Mouse (Mus musculus): ENCODE results near the gene 2700081O15Rik.

2700081O15Rik gene

DNA sequence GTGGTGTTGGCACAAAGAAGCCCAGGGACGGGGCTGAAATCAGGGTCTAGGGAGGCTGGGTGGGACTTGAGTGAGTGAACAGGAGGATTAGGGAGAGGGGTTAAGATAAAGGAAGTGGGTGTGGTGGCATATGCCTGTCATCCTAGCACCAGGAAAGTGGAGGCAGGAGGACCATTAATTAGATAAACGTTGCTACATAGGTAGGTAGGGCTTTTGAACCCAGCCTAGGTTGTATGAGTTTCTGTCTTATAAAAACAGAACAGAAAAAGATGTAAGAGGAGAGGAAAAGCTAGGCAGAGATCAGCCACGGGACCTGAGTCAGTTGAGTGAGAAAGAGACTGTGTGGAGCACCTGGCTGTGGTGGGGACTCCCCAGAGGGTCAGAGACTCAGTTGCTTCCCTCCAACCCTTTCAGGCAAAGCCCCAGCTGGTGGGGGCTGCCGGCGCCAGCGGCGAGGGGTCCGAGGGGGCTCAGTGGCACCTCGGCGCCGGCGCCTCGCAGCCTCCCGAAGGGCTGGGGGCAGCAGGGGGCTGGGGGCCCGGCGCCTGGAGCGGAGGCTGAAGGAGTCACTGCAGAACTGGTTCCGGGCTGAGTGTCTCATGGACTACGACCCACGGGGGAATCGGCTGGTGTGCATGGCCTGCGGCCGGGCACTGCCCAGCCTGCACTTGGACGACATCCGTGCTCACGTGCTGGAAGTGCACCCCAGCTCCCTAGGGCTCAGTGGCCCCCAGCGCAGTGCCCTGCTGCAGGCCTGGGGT, 3.6 kb downstream of the 2700081O15Rik start:
- no peak for DNase-seq

DNA sequence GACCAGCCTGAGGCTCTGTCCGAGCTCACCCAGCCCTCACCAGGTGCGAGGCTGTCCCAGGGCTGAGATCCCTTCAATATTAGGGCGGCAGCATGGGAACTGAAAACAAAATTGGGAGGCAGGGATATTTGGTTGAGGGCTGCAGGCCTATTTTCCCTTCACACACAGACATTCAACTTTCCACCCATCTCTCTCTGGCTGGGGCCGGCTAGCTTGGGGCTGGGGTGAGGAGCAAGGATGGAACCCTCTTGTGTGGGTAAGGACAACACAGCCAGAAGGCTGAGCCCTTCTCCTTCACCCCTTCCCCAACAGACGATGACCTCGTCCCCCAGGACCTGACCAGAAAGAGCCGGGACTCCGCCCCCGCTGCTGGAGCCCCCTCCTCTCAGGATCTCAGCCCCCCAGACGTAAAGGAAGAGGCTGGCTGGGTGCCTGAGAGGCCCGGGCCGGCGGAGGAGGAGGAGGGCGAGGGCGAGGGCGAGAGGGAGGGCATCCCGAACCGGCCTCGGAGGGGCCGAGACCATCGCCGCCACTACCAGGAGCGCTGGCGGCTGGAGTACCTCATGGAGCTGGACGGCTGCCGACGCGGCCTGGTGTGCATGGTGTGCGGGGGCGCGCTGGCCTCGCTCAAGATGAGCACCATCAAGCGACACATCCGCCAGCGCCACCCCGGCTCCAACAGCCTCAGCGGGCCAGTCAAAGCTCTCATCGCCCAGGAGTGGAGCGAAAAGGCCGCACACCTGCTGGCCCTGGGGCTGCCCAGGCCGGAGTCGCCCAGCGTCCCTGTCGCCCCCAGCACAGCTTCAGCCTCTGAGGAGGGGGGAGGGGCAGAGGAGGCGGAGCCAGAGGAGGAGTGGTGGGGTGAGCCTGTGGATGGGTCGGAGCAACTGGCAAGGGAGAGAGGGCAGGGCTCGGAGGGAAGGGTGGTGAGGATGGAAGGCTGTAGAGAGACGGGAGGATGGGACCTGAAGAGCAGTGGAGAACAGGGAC, 4.5 kb downstream of the 2700081O15Rik start:
- peak; percentile 48 to 66 for DNase-seq

DNA sequence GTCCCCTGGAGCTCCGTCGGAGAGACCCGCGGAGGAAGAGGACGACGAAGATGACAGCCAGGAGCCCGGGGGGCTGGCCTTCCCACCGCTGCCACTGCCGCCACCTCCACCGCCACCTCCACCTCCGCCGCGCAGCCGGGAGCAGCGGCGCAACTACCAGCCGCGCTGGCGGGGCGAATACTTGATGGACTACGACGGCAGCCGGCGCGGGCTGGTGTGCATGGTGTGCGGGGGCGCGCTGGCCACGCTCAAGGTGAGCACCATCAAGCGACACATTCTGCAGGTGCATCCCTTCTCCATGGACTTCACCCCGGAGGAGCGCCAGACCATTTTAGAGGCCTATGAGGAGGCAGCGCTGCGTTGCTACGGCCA, 5.2 kb downstream of the 2700081O15Rik start:
- no peak for DNase-seq

DNA sequence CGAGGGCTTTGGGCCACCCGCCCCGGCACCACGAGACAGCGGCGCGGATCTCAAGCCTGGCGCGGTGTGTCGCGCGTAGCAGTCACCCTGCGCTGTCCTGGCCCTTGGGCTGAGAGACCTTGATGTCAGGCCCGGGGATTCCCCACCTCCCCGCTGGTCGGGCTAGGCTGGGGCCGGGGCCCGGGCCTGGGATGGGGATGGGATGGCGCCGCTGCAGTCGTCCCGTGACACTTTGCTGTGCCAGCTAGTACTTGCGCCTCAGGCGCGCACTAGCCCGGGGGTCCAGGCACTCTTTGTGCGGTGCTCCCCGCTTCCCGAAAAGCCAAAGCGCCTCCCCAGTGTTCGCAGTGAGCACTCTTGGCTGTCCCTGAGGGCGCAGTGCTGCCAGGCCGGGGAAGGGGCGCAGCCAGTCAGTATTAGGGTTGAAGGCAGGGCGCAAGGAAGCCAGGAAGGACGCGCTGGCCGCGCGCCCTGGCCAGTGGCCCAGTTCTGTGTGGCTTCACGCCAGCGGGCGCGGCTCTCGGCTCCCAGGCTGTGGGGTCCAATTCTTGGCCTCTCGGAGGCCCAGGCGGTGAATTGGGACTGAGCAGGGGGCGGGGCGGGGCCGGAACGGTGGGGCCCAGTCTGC, 5.7 kb downstream of the 2700081O15Rik start:
- DNase-seq = peak; percentile 80 to 82

DNA sequence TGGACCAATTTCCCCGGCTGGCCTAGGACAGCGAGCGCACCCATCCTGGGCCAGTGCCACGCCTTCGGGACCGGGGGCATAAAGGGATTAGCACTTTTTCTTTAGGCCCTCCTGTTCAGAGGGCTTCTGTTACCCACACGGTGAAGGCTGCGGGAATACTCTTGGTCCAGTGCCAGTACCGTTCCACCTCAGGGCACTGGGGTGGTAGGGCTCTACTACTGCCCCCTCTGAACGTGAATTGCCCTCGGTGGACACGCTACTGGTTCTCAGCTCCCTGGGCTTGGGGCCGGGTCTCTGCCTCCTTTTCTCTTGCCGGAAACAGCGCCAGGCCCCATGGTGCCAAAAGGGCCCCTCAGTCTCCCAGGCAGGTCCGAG, 6.2 kb downstream of the 2700081O15Rik start:
- DNase-seq = no peak

DNA sequence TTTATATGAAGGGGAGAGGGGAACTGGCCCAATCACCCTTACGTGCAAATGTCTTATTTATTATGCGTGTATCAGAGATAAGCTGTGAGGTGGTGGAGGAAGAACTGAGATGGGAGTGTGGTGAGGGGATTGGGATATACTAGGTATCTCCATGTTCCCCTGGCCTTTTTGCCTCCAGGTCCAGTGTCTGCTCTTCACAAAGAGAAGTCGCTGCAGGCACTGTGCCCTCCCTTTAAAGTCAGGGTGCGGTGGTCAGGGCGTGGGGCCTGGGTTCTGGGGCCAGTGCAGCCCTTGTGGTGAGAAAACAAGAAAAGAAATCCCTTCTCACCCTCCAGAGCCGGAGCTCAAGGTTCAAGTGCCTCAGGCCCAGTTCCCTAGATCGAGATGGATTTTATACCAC, 6.7 kb downstream of the 2700081O15Rik start:
- no peak for DNase-seq

DNA sequence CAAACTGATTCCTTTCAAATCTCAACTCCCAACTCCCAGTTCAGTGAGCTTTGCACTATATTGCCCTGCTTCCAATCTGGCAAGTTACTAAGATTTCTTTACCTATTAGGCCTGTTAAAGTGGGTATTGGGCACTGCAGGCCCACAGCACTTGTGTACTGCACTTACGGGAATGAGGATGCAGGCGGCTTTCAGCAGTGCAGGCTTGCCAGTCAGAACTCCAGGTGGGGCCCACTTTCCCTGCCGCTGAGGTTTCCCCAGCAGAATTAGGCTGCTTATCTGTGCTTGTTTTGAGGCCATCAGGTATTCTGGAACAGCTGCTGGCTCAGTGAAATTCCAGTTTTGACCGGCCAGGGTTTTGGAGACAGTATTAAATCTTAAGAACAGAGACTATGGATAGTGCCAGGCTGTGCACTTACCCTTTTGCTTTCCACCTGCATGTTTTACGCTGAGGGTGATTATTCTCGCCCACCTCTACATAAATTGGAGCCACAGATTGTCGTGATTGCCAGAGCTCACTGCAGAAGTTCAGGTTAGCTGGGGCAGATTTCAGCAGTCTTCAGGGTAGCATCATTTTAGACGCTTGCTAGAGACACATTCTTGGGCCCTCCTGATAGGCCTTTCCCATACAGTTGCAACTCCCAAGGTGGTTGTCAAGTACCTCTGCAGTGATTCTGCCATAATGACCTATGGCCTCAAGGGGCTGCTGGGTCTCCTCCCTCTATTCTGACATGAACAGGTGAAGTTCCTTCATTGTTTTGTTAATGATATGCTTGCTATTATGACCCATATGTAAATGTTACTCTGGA, 7.4 kb downstream of the 2700081O15Rik start:
- DNase-seq = no peak

DNA sequence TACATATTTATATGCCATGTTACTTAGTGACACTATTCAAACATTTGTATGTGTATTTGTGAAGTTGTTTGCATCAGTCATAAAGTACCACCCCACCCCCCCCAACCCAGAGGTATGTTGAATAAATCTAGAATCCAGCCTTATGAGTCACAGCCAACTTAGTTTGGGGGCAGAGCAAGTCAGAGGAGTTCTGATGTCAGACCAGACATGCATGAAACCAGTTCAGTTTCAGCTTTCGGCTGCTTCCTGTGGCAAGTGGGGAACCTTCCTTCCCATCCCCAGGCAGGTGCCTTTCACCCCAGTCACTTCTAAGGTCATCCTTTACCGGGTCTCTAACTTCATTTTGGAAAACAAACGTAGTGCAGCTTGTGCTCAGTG, 8.0 kb downstream of the 2700081O15Rik start:
- no peak for DNase-seq

DNA sequence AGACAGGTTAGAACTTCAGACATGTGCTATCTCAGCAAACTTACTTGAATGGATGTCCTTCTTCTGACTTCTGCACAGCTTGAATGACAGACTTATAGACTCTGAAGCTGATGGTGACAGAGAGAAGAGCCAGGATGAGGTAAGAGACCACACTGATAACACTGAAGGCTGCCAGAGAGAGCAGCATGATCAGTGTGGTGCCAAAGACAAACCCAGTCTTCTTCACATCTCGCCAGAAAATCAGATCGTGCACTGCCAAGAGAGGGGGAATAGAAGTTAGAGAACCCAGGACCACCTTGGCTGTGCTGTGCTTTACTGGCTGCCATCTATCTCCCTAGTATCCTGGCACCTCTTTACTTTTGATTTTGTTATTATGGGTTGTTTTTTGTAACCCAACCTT, 17.5 kb downstream of the 2700081O15Rik start:
- no peak for DNase-seq

DNA sequence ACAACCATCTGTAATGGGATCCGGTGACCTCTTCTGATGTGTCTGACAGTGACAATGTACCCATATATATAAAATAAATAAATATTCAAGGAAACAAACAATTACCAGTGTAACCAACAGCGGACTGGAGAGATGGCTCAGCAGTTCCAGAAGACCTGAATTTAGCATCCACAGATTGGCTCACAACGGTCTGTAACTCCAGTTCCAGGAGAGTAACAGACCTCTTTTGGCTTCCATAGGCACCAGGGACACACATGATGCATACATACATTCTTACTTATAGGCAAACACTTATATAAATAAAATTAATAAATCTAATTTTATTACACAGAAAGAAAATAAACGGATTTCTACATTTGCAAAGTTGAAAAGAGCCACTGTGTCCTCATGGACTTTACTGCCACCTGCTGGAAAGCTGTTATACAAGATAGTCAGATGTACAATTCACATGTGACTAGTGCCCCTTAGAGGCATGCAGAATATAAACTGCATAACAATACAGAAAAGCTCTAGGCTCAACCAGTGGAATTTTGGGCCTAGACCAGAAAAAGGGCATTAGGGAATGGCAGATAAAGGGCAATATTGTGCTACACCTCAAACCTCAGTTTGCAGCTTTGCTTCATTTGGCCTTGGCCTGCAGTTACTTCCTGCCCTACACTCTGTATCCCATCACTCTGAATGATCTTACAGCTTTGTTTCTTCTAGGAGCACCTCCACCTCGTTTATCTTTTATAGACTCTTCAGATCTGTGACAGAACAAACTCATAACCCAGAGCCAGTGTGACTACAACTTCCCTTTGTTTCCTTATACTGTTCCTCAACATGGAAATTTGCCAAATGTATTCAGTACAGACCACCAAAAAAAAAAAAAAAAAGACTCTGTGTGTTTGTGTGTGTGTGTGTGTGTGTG, 18.9 kb downstream of the 2700081O15Rik start:
- peak in 1 of 2 experiments; percentile 50 for DNase-seq

DNA sequence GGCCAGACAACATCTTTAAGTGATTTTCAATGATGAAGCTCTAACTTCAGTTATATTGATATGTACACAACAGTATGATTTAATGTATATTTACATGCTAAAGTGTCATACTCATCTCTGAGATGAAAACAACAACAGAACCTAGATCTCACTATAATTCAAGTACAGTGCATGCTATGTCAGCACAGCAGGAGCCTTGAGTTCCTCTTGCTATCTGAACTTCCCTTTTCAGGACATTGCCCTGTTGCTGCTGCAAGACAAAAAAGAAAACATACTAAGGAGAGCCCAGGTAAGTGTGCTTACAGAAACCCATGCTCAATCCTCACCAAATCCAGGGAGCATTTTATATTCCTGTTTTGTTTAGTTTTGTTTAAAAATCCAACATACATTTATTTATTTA, 20.9 kb downstream of the 2700081O15Rik start:
- no peak for DNase-seq

DNA sequence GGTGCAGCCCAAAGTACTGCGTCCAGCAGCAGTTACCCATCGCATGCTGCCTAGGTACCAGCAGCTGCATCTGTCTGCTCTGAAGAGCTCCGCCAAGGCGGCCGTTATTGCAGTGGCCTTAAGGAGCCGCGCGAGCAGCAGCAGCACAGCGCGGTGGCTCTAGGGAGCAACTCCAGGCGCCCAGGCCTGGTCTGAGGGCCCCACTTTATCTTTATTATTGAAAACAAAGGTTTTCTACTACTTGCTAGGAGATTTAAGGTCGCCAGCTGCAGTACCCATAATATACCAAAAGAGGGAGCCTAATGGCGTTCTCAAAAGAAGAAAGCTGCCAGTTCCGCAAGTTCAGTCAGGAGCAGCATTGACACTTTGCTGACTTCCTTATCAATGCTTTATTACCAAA, 24.1 kb downstream of the 2700081O15Rik start:
- peak; percentile 35 to 59 for DNase-seq

DNA sequence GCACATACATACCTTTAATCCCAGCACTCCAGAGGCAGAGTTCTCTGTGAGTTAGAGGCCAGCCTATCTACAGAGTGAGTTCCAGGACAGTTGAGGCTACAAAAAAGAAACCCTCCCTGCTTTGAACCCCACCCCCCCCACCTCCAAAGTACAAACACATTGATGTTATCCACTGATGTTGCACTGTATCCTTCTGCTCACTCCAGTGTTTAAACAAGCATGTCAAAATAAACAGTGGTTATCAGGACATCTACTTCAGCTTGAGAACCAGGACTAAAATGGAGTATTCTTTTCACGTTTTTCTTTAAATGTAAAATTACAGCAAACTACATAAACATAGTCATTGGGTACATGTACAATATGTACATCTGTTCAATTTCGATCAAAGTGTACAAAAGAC, 27.7 kb downstream of the 2700081O15Rik start:
- DNase-seq = no peak

DNA sequence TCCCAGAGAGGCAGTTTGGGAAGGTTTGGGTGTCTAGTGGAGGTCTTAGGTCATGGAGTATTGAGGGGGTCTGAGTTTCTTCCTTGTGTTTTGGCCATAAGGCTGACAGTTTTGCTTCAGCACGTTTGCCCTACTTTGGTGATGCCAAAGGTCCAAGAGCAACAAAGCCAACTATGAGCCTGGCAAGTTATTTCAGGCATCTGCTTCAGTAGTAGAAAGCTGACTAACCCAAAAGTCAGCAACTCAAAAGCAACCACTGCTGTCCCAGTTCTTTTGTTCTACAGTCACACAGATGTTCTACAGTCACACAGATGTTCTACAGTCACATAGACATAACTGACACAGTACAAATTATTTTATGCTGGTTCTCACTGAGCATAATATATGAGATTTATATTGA, 28.2 kb downstream of the 2700081O15Rik start:
- DNase-seq = no peak

DNA sequence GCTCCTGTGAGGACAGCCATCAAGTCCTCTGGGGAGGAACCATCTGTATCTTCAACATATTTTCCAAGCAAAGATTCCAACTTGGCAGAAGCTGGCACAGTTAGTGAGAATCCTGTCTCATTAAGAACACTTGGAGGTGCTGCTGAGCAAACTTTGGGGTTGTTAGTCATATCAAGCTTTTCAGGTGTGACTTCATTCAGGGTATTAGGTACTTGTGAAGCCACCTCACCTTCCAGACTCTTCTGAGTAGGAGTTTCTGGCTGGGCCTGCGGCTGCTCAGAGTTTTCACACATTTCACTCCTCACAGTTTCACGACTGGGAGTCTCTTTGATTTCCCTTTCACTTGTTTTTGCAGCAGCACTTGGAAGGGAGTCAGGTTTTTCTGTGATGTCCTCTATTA, 39.4 kb downstream of the 2700081O15Rik start:
- DNase-seq = no peak

DNA sequence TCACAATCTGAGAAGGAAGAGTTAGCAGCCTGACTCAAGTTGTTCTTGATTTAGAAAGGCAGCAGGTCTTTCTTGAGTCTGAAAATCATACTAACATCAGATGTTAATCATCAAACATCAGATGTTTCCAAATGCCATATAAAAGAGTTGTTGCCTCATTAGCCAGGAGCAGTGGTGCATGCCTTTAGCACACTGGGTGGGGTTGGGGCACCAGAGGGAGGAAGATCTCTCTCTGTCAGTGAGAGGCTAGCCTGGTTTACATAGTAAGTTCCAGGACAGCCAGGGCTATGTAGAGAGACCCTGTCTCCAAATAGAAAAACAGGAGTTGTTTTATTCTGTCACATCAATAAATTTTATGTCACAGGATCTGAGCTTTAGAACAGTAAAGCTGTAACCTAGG, 41.5 kb downstream of the 2700081O15Rik start:
- no peak for DNase-seq

DNA sequence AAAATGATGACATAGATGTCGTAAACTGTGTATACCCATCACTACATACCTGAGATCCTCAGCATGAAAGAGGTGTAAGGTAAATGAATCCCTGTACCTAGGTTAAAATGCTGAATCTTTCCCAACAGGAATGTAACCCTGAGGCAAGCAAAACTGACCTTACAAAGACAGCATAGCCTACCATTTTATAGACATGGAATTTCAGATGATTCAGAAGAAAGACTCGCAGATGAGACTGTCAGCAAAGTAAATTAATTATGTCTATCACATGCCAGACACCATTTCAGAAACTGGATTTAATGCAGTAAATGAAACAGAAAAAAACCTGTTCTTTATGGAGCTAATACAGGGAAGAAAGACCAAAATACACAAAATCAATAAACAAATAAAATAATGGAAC, 41.9 kb downstream of the 2700081O15Rik start:
- no peak for DNase-seq

DNA sequence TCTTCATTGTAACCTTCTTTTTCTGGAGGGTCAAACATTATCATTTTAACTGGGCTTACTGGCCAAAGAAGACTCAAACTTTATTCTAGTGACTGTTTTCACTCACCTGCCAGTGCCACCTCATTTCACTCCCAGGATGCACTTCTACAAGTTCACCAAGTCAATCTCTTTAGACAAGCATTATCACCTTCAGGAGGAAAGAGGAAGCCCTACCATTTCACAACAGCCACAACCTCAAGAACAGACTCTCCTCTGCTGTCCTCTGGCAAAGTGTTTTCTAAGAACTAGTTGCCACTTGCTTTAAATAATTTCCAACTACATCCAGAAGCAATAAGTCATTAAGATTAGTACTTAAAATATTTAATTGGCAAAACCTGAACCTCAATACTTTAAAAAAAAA, 50.5 kb downstream of the 2700081O15Rik start:
- no peak for DNase-seq

DNA sequence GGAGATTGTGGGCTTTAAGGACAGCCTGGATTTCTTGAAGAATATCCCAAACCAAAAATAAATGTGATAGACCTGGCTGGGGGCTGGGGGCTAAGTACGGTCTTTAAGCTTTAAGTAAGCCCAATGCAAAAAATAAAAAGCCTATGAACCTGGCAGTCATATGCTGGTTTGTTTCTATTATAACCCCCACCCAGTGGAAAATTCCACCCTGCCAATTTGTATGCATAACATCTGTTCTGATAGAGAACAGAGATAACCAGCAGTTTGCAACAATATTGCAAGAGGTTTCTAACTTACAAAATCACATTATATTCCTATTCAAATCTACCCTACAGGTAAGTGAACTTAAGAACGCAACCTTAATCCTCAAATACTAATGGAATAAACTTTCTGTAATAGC, 53.2 kb downstream of the 2700081O15Rik start:
- DNase-seq = no peak
